Mouse (Mus musculus) kidney, postnatal 0 days (tissue): ENCODE data around the gene Pde1c. TPM values are rescaled to one million over a fixed set of nuclear protein-coding genes. Genes with fewer than 3 reads are reported as not detected.

Experiments used
- ATAC-seq: fragments of 200-750 bp; cut with Nextera tagmentation; replicated peaks from 2 replicates; pipeline ENCODE4 v1.8.0; 2017; ENCODE audit warnings: low read depth, moderate number of reproducible peaks, moderate TSS enrichment, moderate library complexity; ENCODE audit not compliant: low FRiP score
- DNase-seq: peaks from one replicate; pipeline ENCODE4 v3.0.0-alpha.2; 2016; ENCODE audit warnings: low spot score
- H3K27ac ChIP-seq: fragments of 300-500 bp; sonication (generic); 2 replicates; pipeline ENCODE4 v1.5.1; 2014; ENCODE audit warnings: mild to moderate bottlenecking
- H3K27me3 ChIP-seq: fragments of 300-500 bp; sonication (generic); 2 replicates; pipeline ENCODE4 v1.6.1; 2014; ENCODE audit warnings: low read length, mixed read lengths; ENCODE audit not compliant: insufficient read depth
- H3K36me3 ChIP-seq: fragments of 300-500 bp; sonication (generic); 2 replicates; pipeline ENCODE4 v1.6.1; 2014; ENCODE audit warnings: low read length, mixed read lengths; ENCODE audit not compliant: insufficient read depth
- H3K4me1 ChIP-seq: fragments of 300-500 bp; sonication (generic); replicated peaks from 2 replicates; pipeline ENCODE4 v1.6.1; 2014; ENCODE audit warnings: antibody characterized with exemption, low read length, mixed read lengths; ENCODE audit not compliant: insufficient read depth
- H3K4me2 ChIP-seq: fragments of 300-500 bp; sonication (generic); 2 replicates; pipeline ENCODE4 v1.6.1; 2014; ENCODE audit warnings: mild to moderate bottlenecking, low read length, moderate library complexity, mixed read lengths
- H3K4me3 ChIP-seq: fragments of 300-500 bp; sonication (generic); replicated peaks from 2 replicates; pipeline ENCODE4 v1.5.1; 2014; ENCODE audit warnings: low read depth, low read length
- H3K9ac ChIP-seq: fragments of 300-500 bp; sonication (generic); 2 replicates; pipeline ENCODE4 v1.6.1; 2014; ENCODE audit warnings: low read depth, low read length
- H3K9me3 ChIP-seq: fragments of 300-500 bp; sonication (generic); replicated peaks from 2 replicates; pipeline ENCODE4 v1.6.1; 2016; ENCODE audit warnings: low read length, inconsistent platforms, mixed read lengths
- CTCF ChIP-seq: IDR thresholded peaks from 2 replicates; pipeline ENCODE4 v1.5.1; 2016; ENCODE audit warnings: antibody characterized with exemption, low read depth, mild to moderate bottlenecking, moderate library complexity
- WGBS: fragments of 180-500 bp; shearing (Covaris S2); extraction: QIAGEN DNeasy Blood & Tissue Kit; methylation state at CpG from one replicate; pipeline ENCODE4 v1.1.7; 2014; 5-methylcytosine and 5-hydroxymethylcytosine counted together
- polyA plus RNA-seq: library from polyadenylated mRNA; unstranded; fragments of >200 nt; fragmentation: Nextera tagmentation; extraction: Ambion mirVana; gene quantifications from 2 replicates; pipeline ENCODE4 v1.2.1, GENCODE M21; 2015

Pde1c gene
- polyA plus RNA-seq, 1 experiment from 2014 or later: 0.99 TPM

- 6% methylated on average over 3 of the region's 3 CpGs for WGBS
- Histone ChIP-seq H3K36me3 (no peaks in the 10 kb centered on the region), H3K4me1 (0 out of 2 replicates have a peak, but pooled peaks cover 3% of the 10 kb centered on the region), H3K9me3 (no peaks in the 10 kb centered on the region), H3K4me3 (no peak overlapping the region), H3K4me2 (no peak overlapping the region), H3K27ac (no peak overlapping the region), H3K9ac (no peak overlapping the region), H3K27me3 (no peaks in the 10 kb centered on the region)
- DNase-seq: peak; percentile 17
- no peak for TF ChIP-seq CTCF
- no peak for ATAC-seq
Observed at GRCm38 (mm10) chr6:56322799-56323198, 246.1 kb downstream of the Pde1c start.

GRCm38 (mm10) chr6:56310318-56310717 lies 258.6 kb downstream of the Pde1c start:
- Histone ChIP-seq H3K36me3 (no peaks in the 10 kb centered on the region), H3K27ac (no peak overlapping the region), H3K4me1 (no peaks in the 10 kb centered on the region), H3K4me3 (no peak overlapping the region), H3K9me3 (no peaks in the 10 kb centered on the region), H3K27me3 (no peaks in the 10 kb centered on the region), H3K9ac (no peak overlapping the region), H3K4me2 (no peak overlapping the region)
- no peak for ATAC-seq
- no peak for DNase-seq
- no peak for TF ChIP-seq CTCF

- Histone ChIP-seq H3K36me3 (no peaks in the 10 kb centered on the region), H3K4me3 (no peak overlapping the region), H3K9ac (no peak overlapping the region), H3K4me1 (no peaks in the 10 kb centered on the region), H3K9me3 (no peaks in the 10 kb centered on the region), H3K27ac (no peak overlapping the region), H3K4me2 (no peak overlapping the region), H3K27me3 (no peaks in the 10 kb centered on the region)
- no peak for ATAC-seq
- WGBS: 89% methylated on average over 2 of the region's 2 CpGs
- TF ChIP-seq CTCF: no peak
- DNase-seq: no peak
Observed at GRCm38 (mm10) chr6:56306066-56306465, 262.8 kb downstream of the Pde1c start.

GRCm38 (mm10) chr6:56292176-56292575 lies 276.7 kb downstream of the Pde1c start:
- no peaks in the 10 kb centered on the region for H3K9me3 ChIP-seq
- no peak overlapping the region for H3K9ac ChIP-seq
- no peak for ATAC-seq
- no peak overlapping the region for H3K4me3 ChIP-seq
- 80% methylated on average over 1 of the region's 1 CpGs for WGBS
- TF ChIP-seq CTCF: no peak
- H3K4me1 ChIP-seq: no peaks in the 10 kb centered on the region
- no peaks in the 10 kb centered on the region for H3K36me3 ChIP-seq
- H3K27me3 ChIP-seq: no peaks in the 10 kb centered on the region
- no peak for DNase-seq
- no peak overlapping the region for H3K27ac ChIP-seq
- H3K4me2 ChIP-seq: no peak overlapping the region

DNA sequence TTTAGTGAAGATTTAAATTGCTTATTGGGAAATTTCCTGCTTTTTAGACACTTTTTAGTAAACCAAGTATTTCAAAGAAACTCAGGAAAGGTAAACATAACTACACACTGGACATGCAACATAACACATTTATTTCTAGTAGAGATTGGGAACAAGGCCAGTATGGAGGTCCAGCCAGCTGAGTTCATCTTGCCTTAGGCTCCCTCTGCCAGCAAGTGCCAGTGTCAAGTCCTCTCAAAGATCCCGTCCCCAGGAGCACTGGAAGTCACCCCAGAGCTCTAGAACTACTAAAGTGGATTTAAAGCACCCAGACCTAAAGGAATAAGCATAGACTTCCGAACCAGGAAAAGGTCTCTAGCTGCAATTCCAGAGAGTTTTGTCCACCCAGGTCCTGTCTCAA lies 279.6 kb downstream of the Pde1c start:
- H3K36me3 ChIP-seq: no peaks in the 10 kb centered on the region
- no peak for DNase-seq
- H3K9me3 ChIP-seq: no peaks in the 10 kb centered on the region
- H3K4me2 ChIP-seq: no peak overlapping the region
- no peak overlapping the region for H3K9ac ChIP-seq
- TF ChIP-seq CTCF: no peak
- ATAC-seq: no peak
- WGBS: 61% methylated on average over 2 of the region's 2 CpGs
- H3K4me3 ChIP-seq: no peak overlapping the region
- no peak overlapping the region for H3K27ac ChIP-seq
- no peaks in the 10 kb centered on the region for H3K27me3 ChIP-seq
- H3K4me1 ChIP-seq: no peaks in the 10 kb centered on the region

DNA sequence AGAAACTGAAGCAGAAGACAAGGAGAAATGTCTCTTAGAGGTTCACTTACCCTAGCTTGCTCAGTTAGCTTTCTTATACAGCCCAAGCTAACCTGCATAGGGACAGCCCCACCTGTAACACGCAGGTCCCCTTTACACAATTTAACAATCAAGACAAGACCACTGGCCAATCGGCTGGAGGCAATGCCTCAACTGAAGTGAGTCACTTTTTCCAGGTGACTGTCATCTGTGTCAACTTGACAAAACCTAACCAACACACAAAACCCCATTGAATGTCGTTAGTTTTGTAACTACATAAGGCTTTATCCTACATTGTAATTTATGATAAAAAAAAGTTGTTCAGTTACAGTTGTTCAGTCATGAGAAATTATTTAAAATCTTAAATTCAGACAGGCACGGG lies 284.1 kb downstream of the Pde1c start:
- no peaks in the 10 kb centered on the region for H3K36me3 ChIP-seq
- no peak overlapping the region for H3K27ac ChIP-seq
- DNase-seq: no peak
- no peaks in the 10 kb centered on the region for H3K27me3 ChIP-seq
- no peak overlapping the region for H3K9ac ChIP-seq
- ATAC-seq: no peak
- TF ChIP-seq CTCF: no peak
- H3K9me3 ChIP-seq: no peaks in the 10 kb centered on the region
- H3K4me3 ChIP-seq: no peak overlapping the region
- no peak overlapping the region for H3K4me2 ChIP-seq
- 87% methylated on average over 4 of the region's 4 CpGs for WGBS
- H3K4me1 ChIP-seq: no peaks in the 10 kb centered on the region

DNA sequence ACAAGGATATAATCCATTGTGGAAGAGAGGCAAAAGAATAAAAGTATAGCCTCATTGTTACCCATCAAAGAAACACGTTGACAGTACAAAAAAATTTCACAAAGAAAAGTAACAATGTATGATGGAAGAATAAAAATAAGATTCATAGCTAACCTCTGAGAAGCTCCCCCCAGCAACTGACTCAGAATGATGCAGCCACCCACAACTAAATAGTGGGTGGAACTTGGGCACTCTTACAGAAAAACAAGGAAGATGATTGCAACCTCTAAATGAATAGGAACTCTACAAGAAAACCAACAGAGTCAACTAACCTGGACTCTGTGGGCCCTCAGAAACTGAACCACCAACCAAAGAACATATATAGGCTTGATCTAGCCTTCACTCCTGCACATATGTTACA lies 293.4 kb downstream of the Pde1c start:
- Histone ChIP-seq H3K36me3 (no peaks in the 10 kb centered on the region), H3K27ac (no peak overlapping the region), H3K4me1 (no peaks in the 10 kb centered on the region), H3K27me3 (no peaks in the 10 kb centered on the region), H3K4me2 (no peak overlapping the region), H3K4me3 (no peak overlapping the region), H3K9me3 (no peaks in the 10 kb centered on the region), H3K9ac (no peak overlapping the region)
- 76% methylated on average over 1 of the region's 1 CpGs for WGBS
- DNase-seq (no peak), ATAC-seq (no peak)
- no peak for TF ChIP-seq CTCF
